Mouse (Mus musculus) frontal cortex, postnatal 36 days (tissue): ENCODE data around the gene Mpp1.

Source experiments
- DNase-seq, 2 experiments: peaks; one replicate each; pipeline ENCODE4 v3.0.0; 2022; ENCODE audit warnings: low spot score in 2 of 2

Gene Mpp1

GRCm38 (mm10) chrX:75083982-75084773 is 46.6 kb downstream of the Mpp1 start:
- DNase-seq = peak; percentile 24 to 34

GRCm38 (mm10) chrX:75082351-75082750 is 48.5 kb downstream of the Mpp1 start:
- DNase-seq = no peak
